Mouse (Mus musculus): Measurements from ENCODE around the gene A030005L19Rik.

DNA sequence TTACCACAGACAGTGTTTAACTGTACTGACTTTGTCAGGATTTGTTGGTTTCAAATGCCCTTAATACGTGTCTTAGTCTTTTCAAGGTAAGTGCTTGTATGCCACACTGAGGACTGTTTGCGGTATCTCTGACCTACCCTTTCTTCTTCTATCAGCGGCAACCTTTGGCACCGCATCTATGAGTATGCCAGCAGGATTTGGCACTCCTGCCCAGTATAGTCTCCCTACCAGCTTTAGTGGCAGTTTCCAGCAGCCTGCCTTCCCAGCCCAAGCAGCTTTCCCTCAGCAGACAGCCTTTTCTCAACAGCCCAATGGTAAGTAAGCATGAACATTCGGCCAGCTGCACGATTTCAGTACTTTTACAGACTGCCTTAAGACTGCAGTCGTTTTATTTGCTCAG, 19.9 kb upstream of the A030005L19Rik start:
- no peak for TF ChIP-seq CTCF (IDR thresholded peaks at IDR 0.05)
- TF ChIP-seq EP300 (IDR thresholded peaks at IDR 0.05), result no peak
